Mouse (Mus musculus) G1E (cell line): ENCODE measurements around the gene Setd5.
A peak's percentile ranks its signal among the peaks of the same experiment; 100 is the strongest.

Experiments used
- CTCF ChIP-seq: IDR thresholded peaks from 2 replicates; pipeline ENCODE4 v1.5.1; 2012; ENCODE audit warnings: low read depth, low read length, inconsistent platforms, mixed read lengths
- GATA1 ChIP-seq: IDR thresholded peaks from 2 replicates; pipeline ENCODE4 v1.6.1; 2012; ENCODE audit warnings: borderline replicate concordance, low read length, inconsistent platforms, mixed read lengths
- GATA2 ChIP-seq: IDR thresholded peaks from 2 replicates; pipeline ENCODE4 v1.6.1; 2012; ENCODE audit warnings: low read depth, low read length, inconsistent platforms, borderline replicate concordance
- TAL1 ChIP-seq: conservative IDR thresholded peaks from 2 replicates; pipeline ENCODE4 v1.6.1; 2012; ENCODE audit warnings: low read depth, low read length, inconsistent platforms, mixed read lengths

DNA sequence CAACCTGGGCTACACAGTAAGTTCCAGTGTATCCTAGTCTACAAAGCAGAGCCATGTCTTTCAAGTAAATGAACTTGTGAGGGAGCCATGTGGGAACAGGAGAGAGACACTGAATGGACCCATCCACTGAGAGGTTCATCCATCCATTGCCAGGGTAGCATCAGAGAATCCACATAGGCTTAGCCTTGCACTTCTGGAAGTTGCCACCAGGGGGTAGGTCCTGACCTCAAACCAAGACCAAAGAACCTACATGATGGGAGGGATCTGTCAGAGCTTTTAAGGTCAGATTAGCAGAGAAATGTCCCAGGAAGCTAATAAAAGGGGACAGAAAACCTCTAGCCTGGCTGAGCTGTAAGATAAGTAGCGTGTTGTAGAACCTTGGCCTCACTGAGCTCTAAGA lies 95.4 kb downstream of the Setd5 start:
- TF ChIP-seq CTCF: peak; percentile 68
- TF ChIP-seq GATA2: no peak
- TF ChIP-seq GATA1: no peak
- TF ChIP-seq TAL1: no peak
